Mouse (Mus musculus): ENCODE measurements around the gene 1700028P14Rik.

DNA sequence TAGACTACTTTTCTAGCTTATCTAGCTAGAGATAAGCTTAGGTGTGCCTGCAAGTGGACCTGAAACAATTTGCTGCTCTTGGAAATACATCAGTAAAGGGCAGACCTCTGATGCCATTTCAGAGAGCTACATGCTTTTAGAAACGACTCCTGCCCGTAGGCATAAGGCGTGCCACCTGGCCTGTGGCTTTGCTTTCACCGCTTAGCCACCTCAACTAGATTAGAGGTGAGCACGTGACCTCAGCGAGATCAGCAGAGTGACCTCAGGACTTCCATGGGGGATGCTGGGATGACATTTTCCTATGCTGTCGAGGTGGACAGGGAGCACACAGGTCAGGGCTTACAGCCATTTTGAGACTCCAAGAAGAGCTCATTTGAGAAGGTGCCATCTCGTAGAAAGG, 131.5 kb downstream of the 1700028P14Rik start:
- no peak for TF ChIP-seq CTCF (IDR thresholded peaks at IDR 0.05; ENCODE audit: low read depth)
- TF ChIP-seq EP300 (IDR thresholded peaks at IDR 0.05; ENCODE audit: low read depth) = no peak
